Mouse (Mus musculus): ENCODE measurements around the gene Agbl5.

The Agbl5 gene

DNA sequence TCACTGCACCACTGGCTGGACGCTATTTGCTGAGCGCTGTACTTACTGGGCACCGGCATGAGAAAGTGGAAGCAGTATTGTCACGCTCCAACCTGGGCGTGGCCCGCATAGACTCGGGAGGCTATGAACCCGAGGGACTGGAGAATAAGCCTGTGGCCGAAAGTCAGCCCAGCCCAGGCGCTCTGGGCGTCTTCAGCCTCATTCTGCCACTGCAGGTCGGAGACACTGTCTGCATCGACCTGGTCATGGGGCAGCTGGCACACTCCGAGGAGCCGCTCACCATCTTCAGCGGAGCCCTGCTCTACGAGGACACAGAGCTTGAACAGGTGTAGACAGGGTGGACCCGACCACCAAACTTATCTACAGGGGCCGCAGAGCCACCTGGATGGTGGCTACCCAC lies 32.1 kb downstream of the Agbl5 start:
- DNase-seq (ENCODE audit: low read depth), result no peak

DNA sequence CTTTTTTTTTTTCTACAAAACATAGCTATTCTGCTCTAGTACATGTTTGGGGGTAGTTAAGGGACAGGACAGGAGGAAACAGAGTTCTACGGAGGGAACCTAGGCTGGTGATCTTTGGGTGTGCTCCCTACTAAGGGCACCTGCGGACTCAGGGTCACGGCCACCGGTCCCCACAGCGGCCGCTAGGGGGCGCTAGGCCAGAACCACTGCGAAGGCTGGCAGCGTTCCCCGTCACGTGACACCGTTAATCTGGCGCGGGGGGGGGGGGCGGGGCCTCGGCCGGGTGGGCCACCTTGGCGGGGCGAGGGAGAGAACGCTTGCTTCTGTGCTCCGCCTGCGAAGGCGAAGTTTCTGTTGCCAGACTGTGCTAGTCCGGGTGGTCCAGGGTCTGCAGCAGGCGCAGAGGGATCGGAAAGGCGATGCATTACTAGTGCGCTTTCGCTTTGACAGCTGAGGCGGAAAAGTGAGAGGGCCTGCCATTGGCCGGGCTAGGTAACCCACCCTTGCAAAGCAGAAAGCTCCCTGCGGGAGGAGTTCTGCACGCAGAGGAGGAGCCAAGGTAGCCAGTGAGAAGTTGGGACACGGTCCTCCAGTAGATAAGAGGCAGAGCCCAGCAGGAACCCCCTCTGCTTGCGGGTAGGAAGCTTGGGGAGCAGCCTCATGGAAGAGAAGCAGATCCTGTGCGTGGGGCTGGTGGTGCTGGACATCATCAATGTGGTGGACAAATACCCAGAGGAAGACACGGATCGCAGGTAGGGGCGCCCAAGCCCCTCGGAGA lies 33.0 kb downstream of the Agbl5 start, which contains the start of gene Khk:
Gene Khk (plus strand): TSS at position 176 of the 778 bp plus-strand sequence.
- peak; percentile 97 for DNase-seq (ENCODE audit: low read depth)

DNA sequence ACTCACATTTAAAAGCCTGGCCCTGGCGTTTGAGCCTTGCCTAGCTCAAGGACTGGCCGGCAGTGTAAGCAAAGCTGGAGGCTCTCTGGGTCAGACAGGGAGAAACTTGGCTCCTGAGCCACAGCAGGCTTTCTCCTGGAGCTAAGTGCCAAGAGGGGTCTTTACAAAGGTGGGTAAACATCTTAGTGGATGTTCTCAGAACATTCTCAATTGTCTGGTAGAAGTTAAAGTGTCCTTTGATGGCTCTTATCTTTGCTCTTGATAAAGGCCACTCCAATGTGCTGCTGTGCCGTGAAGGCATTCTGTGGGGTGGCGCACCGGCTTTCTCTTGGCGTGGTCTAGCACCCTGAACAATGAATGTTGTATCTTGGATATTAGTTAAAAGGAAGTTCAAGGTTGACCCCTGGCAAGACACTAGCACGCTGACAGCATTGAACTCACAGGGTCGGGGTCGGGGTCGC lies 34.1 kb downstream of the Agbl5 start:
- no peak for DNase-seq (ENCODE audit: low read depth)

DNA sequence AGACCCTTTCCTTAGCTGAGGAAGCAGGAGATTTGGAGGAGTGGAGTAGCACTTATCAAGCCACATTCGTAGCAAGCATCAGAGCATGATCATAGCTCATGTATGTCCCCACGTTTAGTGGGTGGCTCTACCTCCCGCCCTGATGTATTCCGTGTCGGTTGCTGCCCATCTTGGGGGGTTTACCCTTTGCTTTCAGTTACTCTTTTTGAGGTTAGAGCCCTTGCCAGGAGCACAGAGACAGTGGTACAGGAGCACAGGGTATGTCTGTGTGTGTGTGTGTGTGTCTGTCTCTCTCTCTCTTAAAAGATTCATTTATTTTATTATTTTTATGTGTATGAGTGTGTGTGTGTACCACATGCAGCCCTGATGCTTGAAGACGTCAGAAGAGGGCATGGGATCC lies 34.6 kb downstream of the Agbl5 start:
- no peak for DNase-seq (ENCODE audit: low read depth)

DNA sequence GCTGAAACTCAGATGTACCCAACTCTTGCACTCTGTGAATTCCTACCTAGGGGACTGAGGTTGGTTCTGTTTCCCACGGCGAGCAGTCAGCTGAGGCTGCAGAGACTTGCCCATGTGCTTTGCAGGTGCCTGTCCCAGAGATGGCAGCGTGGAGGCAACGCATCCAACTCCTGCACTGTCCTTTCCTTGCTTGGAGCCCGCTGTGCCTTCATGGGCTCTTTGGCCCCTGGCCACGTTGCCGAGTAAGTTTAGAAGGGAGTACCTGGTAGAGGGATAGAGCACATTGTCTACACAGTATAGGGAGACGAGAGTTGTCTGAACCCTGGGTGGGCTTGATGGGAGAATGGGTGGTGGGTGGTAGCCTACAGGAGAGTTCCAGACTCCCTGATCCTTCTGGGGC lies 36.1 kb downstream of the Agbl5 start:
- DNase-seq (ENCODE audit: low read depth), result no peak

DNA sequence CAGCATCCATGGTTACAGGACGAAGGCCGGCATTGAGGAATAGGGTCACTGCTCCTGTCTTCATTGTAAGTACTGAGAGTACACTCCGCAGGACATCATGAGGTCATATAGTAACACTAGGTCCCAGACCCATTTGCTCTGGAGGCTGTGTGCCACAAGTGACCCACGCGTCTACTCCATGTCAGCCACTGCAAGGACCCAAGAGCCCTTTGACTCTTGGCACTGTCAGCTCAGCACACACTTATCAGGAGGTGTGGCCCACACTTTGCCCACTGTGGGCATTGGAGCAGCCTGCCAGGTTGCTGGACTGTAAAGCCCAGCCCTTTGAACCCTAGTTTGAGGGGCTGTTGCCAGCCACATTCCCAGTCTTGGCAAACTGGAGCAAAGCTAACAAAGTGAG lies 36.7 kb downstream of the Agbl5 start:
- DNase-seq (ENCODE audit: low read depth), result no peak

DNA sequence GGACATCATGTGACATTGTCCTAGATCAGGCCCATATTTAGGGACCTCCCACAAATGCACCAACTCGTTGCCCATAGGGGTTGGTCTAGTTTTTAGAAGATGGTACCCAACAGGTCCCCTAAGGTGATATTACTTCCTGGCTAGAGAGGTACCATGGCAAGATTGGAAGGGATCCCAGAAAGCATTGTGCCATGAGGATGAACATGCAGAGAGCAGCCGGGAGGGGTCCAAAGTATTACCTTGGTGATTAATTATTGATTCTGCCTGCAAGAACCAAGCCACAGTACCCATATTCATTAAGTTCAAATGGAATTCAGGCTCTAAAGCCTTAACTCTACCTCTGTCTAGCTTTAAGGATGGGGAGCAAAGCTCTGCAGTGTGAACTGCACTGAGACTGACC lies 37.6 kb downstream of the Agbl5 start:
- no peak for DNase-seq (ENCODE audit: low read depth)

DNA sequence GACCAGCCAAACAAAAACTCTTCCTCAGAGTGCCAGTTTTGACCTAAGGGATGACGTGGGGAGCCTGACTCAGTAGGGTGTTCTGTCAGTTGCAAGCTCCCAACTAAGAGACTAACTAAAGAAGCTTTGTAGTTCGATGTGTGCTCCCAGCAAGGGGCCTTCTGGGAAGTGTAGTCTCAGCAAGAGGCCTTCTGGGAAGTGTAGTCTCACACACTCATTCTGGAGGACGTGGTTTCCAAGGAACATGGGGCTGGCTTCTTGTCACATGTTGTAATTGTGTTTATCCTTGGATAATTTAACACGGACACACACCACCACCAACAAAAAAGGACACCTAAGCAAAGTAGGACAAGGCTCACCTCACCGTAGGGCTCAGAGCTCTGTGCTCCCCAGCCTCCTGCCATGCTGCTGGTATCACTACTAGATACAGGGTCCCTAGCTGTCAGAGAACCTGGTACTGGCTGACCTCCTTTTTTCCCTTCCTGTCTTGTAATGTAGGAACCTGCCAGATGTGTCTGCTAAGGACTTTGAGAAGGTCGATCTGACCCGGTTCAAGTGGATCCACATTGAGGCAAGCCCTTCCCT lies 39.5 kb downstream of the Agbl5 start:
- peak; percentile 23 for DNase-seq (ENCODE audit: low read depth)

DNA sequence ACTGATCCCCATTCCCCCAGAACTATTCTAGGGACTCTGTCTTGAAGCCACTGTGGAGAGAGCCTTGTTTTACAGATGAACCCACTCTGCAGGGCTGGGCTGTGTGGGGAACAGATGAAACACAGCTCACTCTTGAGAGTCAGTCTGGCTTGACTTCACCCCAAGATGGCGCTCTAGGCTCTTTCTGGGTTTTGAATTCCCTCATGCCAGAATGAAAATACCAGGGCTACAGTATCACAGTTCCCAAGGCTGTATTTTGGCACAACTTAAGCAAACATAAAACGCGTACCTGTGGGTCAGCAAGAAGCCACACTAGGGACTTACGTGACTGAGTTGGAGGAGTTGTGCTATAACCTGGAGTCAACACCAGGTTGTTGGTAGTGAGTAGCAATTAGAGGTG lies 41.6 kb downstream of the Agbl5 start:
- DNase-seq (ENCODE audit: low read depth), result peak; percentile 74

DNA sequence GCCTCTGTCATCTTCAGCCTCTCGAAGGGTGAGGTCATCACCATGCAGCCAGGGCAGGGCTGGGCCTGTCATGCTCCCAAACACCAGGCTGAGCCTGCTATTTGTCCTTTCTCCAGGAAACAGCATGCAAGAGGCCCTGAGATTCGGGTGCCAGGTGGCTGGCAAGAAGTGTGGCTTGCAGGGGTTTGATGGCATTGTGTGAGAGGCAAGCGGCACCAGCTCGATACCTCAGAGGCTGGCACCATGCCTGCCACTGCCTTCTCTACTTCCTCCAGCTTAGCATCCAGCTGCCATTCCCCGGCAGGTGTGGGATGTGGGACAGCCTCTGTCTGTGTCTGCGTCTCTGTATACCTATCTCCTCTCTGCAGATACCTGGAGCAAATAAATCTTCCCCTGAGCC lies 42.4 kb downstream of the Agbl5 start:
- DNase-seq (ENCODE audit: low read depth), result no peak

DNA sequence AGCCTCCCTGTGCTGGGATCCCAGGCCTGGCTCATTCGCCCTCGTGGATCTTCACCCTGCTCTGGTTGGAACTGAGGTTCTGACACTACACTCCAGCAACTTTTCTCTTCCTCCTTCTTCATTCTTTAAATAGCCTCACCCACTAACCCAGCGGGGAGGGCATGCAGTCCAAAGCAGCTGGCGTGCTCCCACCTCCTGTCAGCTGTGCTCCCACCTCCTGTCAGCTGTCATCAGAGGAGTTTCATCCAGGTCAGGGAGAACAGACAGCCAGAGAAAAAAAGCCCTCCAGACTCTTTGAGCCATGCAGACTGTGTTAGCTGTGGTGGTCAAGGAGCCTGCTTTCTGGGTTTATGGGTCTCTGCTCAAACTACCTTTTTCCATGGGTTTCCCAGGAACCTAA lies 42.9 kb downstream of the Agbl5 start:
- DNase-seq (ENCODE audit: low read depth), result no peak

DNA sequence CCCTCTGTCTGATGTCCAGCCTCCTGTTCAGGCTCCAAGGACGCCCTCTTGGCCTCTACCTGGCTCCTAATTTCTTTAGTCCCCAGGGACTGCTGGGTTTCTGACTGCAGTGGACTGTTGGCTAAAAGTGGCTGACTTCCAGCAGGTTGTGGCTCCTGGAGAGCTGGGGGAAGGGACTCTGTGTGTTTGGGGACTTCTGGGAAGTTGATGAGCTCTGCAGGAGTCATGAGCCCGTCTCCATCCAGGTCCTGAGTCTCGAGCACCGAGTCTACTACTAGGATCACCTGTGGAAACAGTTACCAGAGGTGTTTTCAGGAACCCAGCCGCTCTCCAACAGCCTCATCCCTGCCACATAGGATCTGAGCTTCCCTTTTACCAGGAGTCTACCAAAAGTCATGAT lies 45.2 kb downstream of the Agbl5 start:
- no peak for DNase-seq (ENCODE audit: low read depth)

DNA sequence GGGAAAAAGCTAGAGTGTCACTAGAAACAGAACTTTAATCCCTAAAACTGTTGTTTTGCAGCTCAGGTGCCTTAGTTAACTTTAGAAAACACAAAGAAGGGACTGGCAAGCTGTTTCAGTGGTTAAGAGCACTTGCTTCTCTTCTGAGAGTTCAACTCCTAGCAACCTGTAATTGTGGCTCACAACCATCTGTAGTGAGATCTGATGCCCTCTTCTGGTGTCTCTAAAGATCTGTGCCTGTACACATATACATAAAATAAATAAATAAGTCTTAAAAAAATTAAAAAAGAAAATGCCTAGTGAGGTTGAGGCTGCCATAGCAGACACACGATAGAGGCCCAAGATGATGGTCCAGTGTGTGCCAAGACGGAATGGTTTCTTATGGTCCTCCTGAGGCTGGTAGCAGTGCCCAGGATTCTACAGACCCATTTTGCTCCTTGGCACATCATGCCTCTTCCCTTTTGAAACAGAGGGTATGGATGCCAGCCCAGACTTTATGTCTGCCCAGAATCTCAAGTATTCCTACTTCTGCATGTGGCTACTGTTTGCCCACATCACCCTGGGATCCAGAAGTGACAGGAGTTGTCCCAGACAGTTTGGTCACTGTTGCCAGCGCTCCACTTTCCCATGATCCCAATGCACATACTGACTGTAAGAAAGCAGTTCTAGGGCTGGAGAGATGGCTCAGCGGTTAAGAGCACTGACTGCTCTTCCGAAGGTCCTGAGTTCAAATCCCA lies 46.4 kb downstream of the Agbl5 start:
- DNase-seq (ENCODE audit: low read depth), result no peak

DNA sequence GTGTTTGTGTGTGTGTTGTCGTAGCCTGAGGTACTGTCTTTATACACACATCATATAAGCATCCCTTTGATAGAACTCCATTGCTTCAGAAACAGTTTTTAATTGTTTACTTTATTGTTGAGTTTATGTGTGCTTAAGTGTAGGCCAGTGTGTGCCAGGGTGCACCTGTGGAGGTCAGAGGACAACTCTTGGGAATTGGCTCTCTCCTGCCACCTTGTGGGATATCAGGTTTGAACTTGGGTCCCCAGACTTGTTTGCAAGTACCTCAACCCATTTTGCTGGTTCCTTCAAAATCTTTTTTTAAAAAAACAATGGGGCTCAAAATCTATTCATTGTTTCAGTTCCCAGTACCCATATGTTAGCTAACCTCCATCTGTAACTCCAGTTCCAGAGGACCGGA lies 54.5 kb downstream of the Agbl5 start:
- DNase-seq (ENCODE audit: low read depth), result peak; percentile 51

DNA sequence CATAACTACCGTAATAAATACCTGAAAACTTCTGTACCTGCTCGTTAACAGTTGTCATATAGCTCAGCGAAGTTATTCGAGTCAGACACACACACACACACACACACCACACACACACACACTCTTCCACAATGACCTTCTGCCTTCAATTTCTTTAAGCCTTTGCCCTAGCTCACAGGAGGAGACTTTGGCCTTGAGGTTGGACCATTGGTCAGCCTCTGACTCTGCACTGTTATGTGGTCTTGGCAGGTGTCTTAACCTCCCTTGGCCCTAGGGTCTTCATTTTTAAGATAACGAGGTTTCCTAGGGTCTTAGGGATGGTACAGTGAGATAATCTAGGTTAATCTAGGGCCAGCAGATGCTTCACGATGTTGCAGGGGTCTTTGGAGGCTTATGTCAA lies 55.9 kb downstream of the Agbl5 start:
- DNase-seq (ENCODE audit: low read depth), result no peak

DNA sequence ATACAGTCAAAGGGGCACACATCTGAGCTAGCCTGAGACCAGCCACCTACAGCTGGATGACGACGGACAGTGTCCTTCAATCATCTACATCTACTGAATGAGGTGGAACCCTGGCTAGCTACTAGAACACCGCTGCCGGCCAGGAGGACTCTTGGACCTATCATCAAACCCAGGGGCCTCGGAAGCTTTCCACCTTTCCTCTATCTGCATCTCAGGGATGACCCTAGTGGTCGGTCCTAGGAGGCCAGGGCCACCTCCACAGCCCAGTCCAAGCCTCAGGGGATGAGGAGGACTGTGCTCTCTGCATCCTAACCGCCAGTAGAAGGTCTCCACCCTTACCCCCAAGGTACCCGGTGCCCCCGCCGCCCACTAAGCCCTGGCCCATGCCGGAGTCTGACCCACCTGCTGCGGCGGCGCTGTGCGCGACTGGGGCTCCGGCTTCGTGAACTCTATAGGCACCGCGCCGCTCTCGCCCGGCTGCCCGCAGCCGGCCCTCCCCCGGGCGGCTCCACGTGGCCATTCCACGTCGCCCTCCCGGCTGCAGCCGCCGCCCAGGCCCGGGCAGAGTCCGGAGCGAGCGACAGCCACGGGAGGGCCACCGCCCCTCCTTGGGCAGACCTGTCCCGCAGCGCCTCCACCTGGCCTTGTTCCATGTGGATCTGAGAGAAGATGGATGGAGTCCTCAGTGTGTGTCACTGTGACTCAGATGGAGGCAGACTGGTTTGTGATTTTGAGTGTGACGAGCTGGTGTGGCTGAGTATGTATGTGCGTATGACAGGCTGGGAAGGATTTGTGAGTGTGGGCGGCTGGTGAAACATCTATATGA lies 56.7 kb downstream of the Agbl5 start, which contains the start of gene Cgref1:
Gene Cgref1 (minus strand): TSS at position 636 of the 826 bp plus-strand sequence.
- DNase-seq (ENCODE audit: low read depth), result peak; percentile 36

DNA sequence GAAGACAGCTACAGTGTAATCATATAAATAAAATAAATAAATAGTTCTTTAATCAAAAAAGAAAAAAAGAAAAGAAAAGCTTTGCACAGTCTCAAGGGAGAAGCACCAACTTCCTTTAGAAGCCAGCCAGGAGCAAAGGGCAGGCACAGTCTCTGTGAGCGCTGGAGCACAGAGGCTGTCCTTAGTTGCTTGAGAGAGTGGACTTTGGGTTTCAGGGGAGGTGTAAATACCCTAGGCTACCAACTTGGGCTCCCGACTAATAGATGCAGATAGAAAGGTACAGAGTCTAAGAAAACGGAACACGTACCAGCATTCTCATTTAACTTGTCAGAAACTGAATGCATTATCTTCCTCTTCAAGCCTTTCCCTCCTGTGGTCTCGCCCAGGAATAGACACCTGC lies 60.1 kb downstream of the Agbl5 start:
- DNase-seq (ENCODE audit: low read depth), result no peak

DNA sequence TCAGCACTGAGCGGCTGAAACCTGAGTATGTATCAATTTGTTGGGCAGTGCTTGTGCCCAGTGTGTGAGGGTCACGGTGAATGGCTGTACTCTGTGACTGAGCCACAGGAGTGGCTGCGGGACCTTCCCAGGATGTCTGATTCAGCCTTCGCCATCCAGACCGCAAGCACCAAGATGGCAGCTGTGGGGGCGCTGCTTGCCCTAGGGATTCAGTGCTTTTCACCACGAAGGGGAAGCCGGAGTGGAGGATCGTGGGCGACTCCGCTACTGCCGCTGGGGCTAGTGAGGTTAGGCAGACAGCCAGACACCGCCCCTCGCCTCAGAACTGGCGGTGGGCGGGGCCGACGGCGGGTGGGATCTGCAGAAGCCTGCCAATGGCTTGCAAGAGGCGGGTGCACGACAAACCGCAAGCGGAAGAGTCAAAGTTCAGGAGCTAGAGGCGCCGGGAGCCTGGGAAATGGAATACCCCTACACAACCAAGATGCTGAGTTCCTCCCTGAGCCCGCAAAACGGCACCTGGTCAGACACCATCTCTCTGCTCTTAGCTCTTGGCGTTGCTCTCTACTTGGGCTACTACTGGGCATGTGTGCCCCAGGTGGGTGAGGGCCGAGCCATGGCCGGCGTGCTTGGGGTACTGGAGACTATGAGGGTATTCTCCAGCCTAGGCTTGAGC lies 61.3 kb downstream of the Agbl5 start:
- peak; percentile 91 for DNase-seq (ENCODE audit: low read depth)

DNA sequence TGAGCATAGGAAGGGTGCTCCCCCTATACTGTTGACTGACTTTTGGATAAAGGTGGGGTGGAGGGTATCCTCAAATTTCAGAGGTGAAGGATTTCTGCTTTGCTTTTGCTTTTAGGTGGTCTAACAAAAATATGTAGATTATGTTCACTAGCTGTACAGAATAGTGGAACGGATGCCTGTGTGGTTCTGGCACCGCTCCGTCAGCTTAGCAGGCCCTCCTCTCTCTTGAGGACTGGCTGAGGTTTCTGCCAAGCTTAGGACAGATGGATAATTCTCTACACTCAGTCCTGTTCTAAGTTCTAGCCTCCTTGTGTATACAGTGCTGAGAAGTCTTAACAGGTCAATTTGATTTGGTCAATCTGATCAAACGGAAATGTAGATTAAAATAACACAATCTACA lies 62.0 kb downstream of the Agbl5 start:
- no peak for DNase-seq (ENCODE audit: low read depth)

DNA sequence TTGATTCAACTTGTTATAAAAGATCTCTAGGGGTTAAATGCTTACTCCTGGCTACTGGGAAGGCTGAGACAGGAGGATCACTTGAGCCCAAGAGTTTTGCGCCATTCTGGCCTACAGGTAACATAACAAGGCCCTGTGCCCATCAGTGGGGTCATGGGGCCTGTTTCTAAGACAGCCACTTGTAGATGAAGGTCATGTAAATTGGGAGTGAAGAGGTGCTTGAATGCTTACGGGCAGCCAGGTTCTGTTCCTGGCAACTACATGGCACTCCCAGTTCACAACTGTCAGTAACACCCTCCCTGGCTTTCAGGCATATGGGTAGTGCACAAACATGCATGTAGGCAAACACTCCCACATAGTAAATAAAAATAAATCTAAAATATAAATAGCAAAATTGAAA lies 62.4 kb downstream of the Agbl5 start:
- DNase-seq (ENCODE audit: low read depth), result no peak

DNA sequence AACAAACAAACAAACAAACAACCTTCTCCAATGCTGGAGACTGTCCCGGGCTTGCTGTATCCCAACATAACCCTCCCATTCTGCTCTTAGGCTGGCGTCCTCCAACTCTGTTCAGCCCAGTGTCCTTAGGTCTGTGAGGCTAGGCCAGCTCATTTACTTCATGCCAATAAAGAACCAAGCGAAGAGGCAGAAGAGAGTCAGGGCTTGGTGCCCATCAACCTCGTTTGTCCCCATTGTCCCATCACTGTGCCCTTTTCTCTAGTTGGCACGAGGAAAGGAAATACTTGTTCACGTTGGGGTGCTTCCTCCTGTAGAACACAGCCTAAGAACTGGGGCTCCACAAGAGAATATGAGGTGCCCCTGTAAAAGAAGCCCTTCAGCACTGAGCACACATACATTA lies 63.2 kb downstream of the Agbl5 start:
- no peak for DNase-seq (ENCODE audit: low read depth)

DNA sequence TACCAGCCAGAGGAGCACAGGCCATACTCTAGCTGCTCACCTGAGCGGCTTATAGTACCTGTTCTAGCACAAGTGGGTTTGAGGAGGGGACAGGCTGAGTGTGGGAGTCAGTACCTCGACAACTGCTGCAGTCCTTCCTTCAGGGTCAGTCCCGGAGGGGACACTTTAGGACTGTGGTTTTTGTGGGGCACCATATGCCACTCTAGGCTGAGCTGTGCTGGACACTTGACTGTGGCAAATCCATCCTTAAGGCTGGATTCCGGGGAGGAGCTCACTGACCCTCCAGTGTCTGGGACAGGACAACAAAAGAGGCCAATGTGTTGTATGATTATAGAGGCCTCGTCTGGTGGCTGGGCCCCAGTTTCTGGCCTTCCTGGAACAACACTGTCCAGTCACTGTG lies 64.1 kb downstream of the Agbl5 start:
- no peak for DNase-seq (ENCODE audit: low read depth)

All from naive thymus-derived CD4-positive, alpha-beta T cell, adult 2 months (primary cell).